Mouse (Mus musculus) bone marrow, adult 2 months (tissue): Measurements from ENCODE around the gene Pdgfc.

Experiments
- CTCF ChIP-seq: fragments of 200-500 bp; IDR thresholded peaks from 2 replicates; pipeline ENCODE4 v1.5.1; 2011; ENCODE audit warnings: low read length, control low read depth; ENCODE audit not compliant: control insufficient read depth, insufficient read depth
- POLR2A ChIP-seq: fragments of 200-500 bp; IDR thresholded peaks from 2 replicates; pipeline ENCODE4 v1.6.1; 2011; ENCODE audit warnings: low read depth, mild to moderate bottlenecking, control low read depth, low read length, borderline replicate concordance; ENCODE audit not compliant: control insufficient read depth

- TF ChIP-seq POLR2A (no peak), CTCF (no peak)
These were observed 21.5 kb downstream of the Pdgfc start for GRCm38 (mm10) chr3:81057719-81058118.
